ENCODE assay signal across 8 mouse cellular contexts in the genomic region with DNA sequence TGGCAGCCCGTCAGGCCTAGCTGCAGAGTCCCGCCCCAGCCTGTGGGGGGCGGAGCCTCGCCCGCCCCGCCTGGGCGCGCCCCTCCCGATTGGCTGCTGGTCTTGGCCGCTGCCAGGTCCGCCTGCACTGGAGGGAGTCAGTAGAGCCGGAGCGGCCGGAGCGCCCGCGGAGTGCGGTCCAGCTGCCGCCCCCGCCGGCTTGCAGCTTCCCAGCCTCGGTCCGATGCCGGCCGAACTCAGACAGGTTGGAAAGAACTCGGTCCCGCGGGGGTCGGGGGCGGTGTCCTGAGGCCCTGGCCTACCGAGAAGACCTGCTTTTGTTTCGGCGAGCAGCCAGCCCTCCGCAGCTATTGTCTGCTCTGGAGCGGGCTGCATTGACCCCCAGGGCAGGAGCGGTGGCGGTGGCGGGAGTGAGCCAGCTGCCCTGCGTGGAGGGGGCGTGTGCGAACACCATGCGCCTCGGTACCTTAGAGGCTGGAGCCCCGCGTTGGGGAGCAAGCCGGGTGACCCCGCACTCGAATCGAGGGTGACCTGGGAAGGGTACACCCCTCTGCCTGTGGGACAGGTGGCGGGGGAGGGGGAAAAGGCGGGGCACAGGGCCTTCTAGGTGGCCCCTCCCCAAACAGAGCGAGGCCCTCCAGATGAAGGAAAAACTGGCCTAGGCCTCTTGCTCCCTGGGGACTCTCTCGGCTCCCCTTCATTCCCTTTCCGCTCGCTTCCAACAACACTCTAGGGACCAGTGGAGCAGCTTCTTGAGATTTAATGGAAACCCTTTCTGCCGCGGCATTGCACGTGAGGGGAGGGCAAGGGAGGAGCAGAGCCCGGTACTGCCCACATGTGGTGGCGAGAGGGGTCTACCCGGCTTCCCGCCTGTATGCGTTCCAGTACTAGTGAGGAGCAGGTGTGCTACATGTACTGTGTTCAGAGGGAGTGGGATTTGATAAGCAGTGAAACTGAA. TPM values are rescaled to one million over a fixed set of nuclear protein-coding genes. Genes with fewer than 3 reads are reported as not detected.
DNase-seq lines count a peak whose midpoint lies in the region; ATAC-seq and TF ChIP-seq lines count a peak whose summit lies in the region.

No protein-coding gene starts in this region.

- TF ChIP-seq POLR2A in CH12.LX (IDR thresholded peaks at IDR 0.05; ENCODE audit: low read depth, low read length), result peak; percentile 65
- TF ChIP-seq POLR2A in lung, adult 2 months (IDR thresholded peaks at IDR 0.05; ENCODE audit: borderline replicate concordance, extremely low read depth, low read depth, low read length), result peak; percentile 75; the same call in 1 of the 2 replicates

- no peaks in the 10 kb centered on the region for H3K79me2 ChIP-seq in CH12.LX (replicated peaks; ENCODE audit: control insufficient read depth, extremely low read depth, insufficient read depth, poor library complexity, severe bottlenecking)

- in situ Hi-C loops in CH12.LX (cut with MboI; ENCODE audit: low pct_ligation_motif_present, low pct_unique_long_range_greater_than_20kb, low sequenced_read_pairs), result no loop called here

- peaks cover 0 to 5% of the 10 kb centered on the region in 2 experiments for H3K36me3 ChIP-seq in CH12.LX (replicated peaks in 1 of 2; ENCODE audit: control insufficient read depth in 1 of 2, insufficient read depth in 1 of 2, low read length in 1 of 2)
- H3K36me3 ChIP-seq in heart, postnatal 0 days (replicated peaks; ENCODE audit: control insufficient read depth, insufficient read depth, low read length), result peaks cover 12% of the 10 kb centered on the region
- H3K36me3 ChIP-seq in neural tube, embryonic 14.5 days (ENCODE audit: control insufficient read depth, insufficient read depth, low read length), result peaks cover 8% of the 10 kb centered on the region

- TF ChIP-seq EP300 in CH12.LX (IDR thresholded peaks at IDR 0.05; ENCODE audit: low read length), result no peak
- TF ChIP-seq EP300 in heart, postnatal 0 days (IDR thresholded peaks at IDR 0.05; ENCODE audit: low read depth), result peak; percentile 56; the same call in 1 of the 2 replicates

- H3K4me2 ChIP-seq in CH12.LX (ENCODE audit: insufficient read depth, low read depth, poor library complexity, severe bottlenecking), result peak overlapping the region; percentile 97
- peak overlapping the region; percentile 97 for H3K4me2 ChIP-seq in heart, postnatal 0 days (ENCODE audit: low read depth, low read length)
- peak overlapping the region; percentile 90 for H3K4me2 ChIP-seq in neural tube, embryonic 14.5 days (ENCODE audit: low read depth, low read length)

- no peaks in the 10 kb centered on the region for H3K9me3 ChIP-seq in CH12.LX (replicated peaks; ENCODE audit: low read length)
- H3K9me3 ChIP-seq in heart, postnatal 0 days (replicated peaks; ENCODE audit: control insufficient read depth, low read length), result no peaks in the 10 kb centered on the region
- H3K9me3 ChIP-seq in neural tube, embryonic 14.5 days (ENCODE audit: control insufficient read depth, low read length), result no peaks in the 10 kb centered on the region

- under 1% methylated on average over 63 of the region's 63 CpGs for WGBS in heart, postnatal 0 days
- WGBS in lung, adult 2 months, result 1% methylated on average over 63 of the region's 63 CpGs
- under 1% methylated on average over 63 of the region's 63 CpGs for WGBS in neural tube, embryonic 14.5 days

- no peak overlapping the region for H3K27ac ChIP-seq in CH12.LX (ENCODE audit: insufficient read depth, low read depth)
- H3K27ac ChIP-seq in brown adipose tissue, adult 24 weeks (replicated peaks; ENCODE audit: low read depth, low read length), result no peak overlapping the region
- peak overlapping the region; percentile 92 for H3K27ac ChIP-seq in heart, postnatal 0 days (ENCODE audit: low read depth)
- H3K27ac ChIP-seq in neural tube, embryonic 14.5 days (ENCODE audit: low read depth, low read length), result peak overlapping the region; percentile 86

- H3K9ac ChIP-seq in CH12.LX (ENCODE audit: insufficient read depth, low read depth), result peak overlapping the region; percentile 61
- H3K9ac ChIP-seq in heart, postnatal 0 days (replicated peaks; ENCODE audit: low read depth, low read length), result peak overlapping the region; percentile 71
- H3K9ac ChIP-seq in neural tube, embryonic 14.5 days (replicated peaks; ENCODE audit: low read depth, low read length), result peak overlapping the region; percentile 82

- peak; percentile 79 for ATAC-seq in heart, postnatal 0 days (ENCODE audit: insufficient read depth, low read depth)
- peak; percentile 82 for ATAC-seq in neural tube, embryonic 14.5 days (ENCODE audit: low read depth)

- dilution Hi-C loops in CH12.LX (cut with MboI; ENCODE audit: extremely low pct_ligation_motif_present, extremely low pct_unique_long_range_greater_than_20kb, low sequenced_read_pairs), result no loop called here

- H3K4me1 ChIP-seq in CH12.LX (ENCODE audit: control insufficient read depth in 1 of 2, insufficient read depth in 2 of 2), result peaks cover 20 to 44% of the 10 kb centered on the region in 2 experiments
- no peaks in the 10 kb centered on the region for H3K4me1 ChIP-seq in brown adipose tissue, adult 24 weeks (ENCODE audit: control insufficient read depth, insufficient read depth, insufficient read length, low read length)
- peaks cover 43% of the 10 kb centered on the region for H3K4me1 ChIP-seq in heart, postnatal 0 days (ENCODE audit: control insufficient read depth, insufficient read depth)
- peaks cover 20% of the 10 kb centered on the region for H3K4me1 ChIP-seq in lung, adult 2 months (ENCODE audit: control insufficient read depth, insufficient read depth, low read length)
- H3K4me1 ChIP-seq in neural tube, embryonic 14.5 days (ENCODE audit: control insufficient read depth, insufficient read depth, low read length), result peaks cover 54% of the 10 kb centered on the region

- H3K27me3 ChIP-seq in CH12.LX (replicated peaks), result peaks cover 15% of the 10 kb centered on the region
- H3K27me3 ChIP-seq in heart, postnatal 0 days (ENCODE audit: control insufficient read depth, insufficient read depth, low read length), result no peaks in the 10 kb centered on the region
- H3K27me3 ChIP-seq in neural tube, embryonic 14.5 days (ENCODE audit: control insufficient read depth, insufficient read depth, low read length), result no peaks in the 10 kb centered on the region

- peak; percentile 26 for TF ChIP-seq RAD21 in CH12.LX (IDR thresholded peaks at IDR 0.05; ENCODE audit: low read depth, low read length)

- peak overlapping the region; percentile 56 to 75 (median 58) for H3K4me3 ChIP-seq in CH12.LX (replicated peaks in 1 of 3; ENCODE audit: low read depth in 2 of 3, low read length in 2 of 3, poor library complexity in 1 of 3)
- H3K4me3 ChIP-seq in brown adipose tissue, adult 24 weeks (ENCODE audit: insufficient read depth, low read depth, low read length), result peak overlapping the region; percentile 71
- H3K4me3 ChIP-seq in heart, postnatal 0 days (ENCODE audit: low read depth, low read length), result peak overlapping the region; percentile 73
- peak overlapping the region; percentile 79 for H3K4me3 ChIP-seq in lung, adult 2 months (replicated peaks; ENCODE audit: extremely low read depth, low read depth, low read length)
- peak overlapping the region; percentile 74 for H3K4me3 ChIP-seq in neural tube, embryonic 14.5 days (ENCODE audit: low read depth, low read length)

- DNase-seq in CH12.LX (ENCODE audit: extremely low read depth), result peak; percentile 82
- DNase-seq in fibroblast of lung, adult 2 months (ENCODE audit: low read depth), result peak; percentile 75
- peak; percentile 81 for DNase-seq in heart, postnatal 0 days (ENCODE audit: low spot score)
- DNase-seq in kidney, postnatal 25 days, result peak; percentile 90 to 95
- peak; percentile 87 for DNase-seq in lung, adult 2 months
- DNase-seq in thymus, adult 18-20 months, result peak; percentile 83

- peak in 1 of 2 experiments; percentile 67; a peak in 2 of 4 replicates for TF ChIP-seq CTCF in CH12.LX (conservative IDR thresholded peaks at IDR 0.05 in 1 of 2, IDR thresholded peaks at IDR 0.05 in 1 of 2; ENCODE audit: low read depth in 2 of 2, low read length in 2 of 2)
- TF ChIP-seq CTCF in heart, postnatal 0 days (IDR thresholded peaks at IDR 0.05; ENCODE audit: low read depth), result peak; percentile 65
- 0 out of 2 replicates have a peak, but pooled peaks have one; percentile 30 for TF ChIP-seq CTCF in lung, adult 2 months (IDR thresholded peaks at IDR 0.05; ENCODE audit: insufficient read depth, low read length)

RNA-seq across cellular contexts. Expression of gene Txnrd2, which starts 33.4 kb away (rescaled TPM):
- total RNA-seq in CH12.LX (2012; rRNA removed) (19.4 and 22.0 TPM in 2 replicates), CH12.LX (2014; rRNA removed) (14.6 and 15.1 TPM in 2 replicates)
- 24.1 and 32.2 TPM in 2 replicates for polyA plus RNA-seq in CH12.LX (2012; ENCODE audit: insufficient read length, low read depth)
- polyA plus RNA-seq in brown adipose tissue, adult 24 weeks (2012; ENCODE audit: insufficient read depth, insufficient read length, missing spikeins), result 77.6 and 92.5 TPM in 2 replicates
- total RNA-seq in heart, postnatal 0 days (2014; rRNA removed; ENCODE audit: low replicate concordance), result 12.7 and 14.7 TPM in 2 replicates
- polyA plus RNA-seq in heart, postnatal 0 days (2015; fragmentation: Nextera tagmentation; extraction: Ambion mirVana), result 40.0 and 41.2 TPM in 2 replicates
- 11.7 and 19.4 TPM in 2 replicates for polyA plus RNA-seq in lung, adult 2 months (2012; rRNA removed)
- 21.3 and 25.4 TPM in 2 replicates for polyA plus RNA-seq in neural tube, embryonic 14.5 days (2014; fragmentation: Nextera tagmentation; extraction: Ambion mirVana)

RNA-seq across cellular contexts. Expression of gene Comt, which starts 33.9 kb away (rescaled TPM):
- total RNA-seq in CH12.LX (2012; rRNA removed) (81.3 and 84.8 TPM in 2 replicates), CH12.LX (2014; rRNA removed) (91.6 and 98.9 TPM in 2 replicates)
- polyA plus RNA-seq in CH12.LX (2012; ENCODE audit: insufficient read length, low read depth), result 69.7 and 74.0 TPM in 2 replicates
- polyA plus RNA-seq in brown adipose tissue, adult 24 weeks (2012; ENCODE audit: insufficient read depth, insufficient read length, missing spikeins), result 452 and 497 TPM in 2 replicates
- total RNA-seq in heart, postnatal 0 days (2014; rRNA removed; ENCODE audit: low replicate concordance), result 160 and 168 TPM in 2 replicates
- polyA plus RNA-seq in heart, postnatal 0 days (2015; fragmentation: Nextera tagmentation; extraction: Ambion mirVana), result 155 and 158 TPM in 2 replicates
- polyA plus RNA-seq in lung, adult 2 months (2012; rRNA removed), result 159 and 171 TPM in 2 replicates
- 102 and 103 TPM in 2 replicates for polyA plus RNA-seq in neural tube, embryonic 14.5 days (2014; fragmentation: Nextera tagmentation; extraction: Ambion mirVana)

RNA-seq across cellular contexts. Expression of gene Arvcf, which starts 44.8 kb away (rescaled TPM):
- total RNA-seq in CH12.LX (2012; rRNA removed), result 2.9 and 7.5 TPM in 2 replicates
- total RNA-seq in CH12.LX (2014; rRNA removed), result 1.1 and 3.3 TPM in 2 replicates
- polyA plus RNA-seq in CH12.LX (2012; ENCODE audit: insufficient read length, low read depth), result 3.5 and 3.9 TPM in 2 replicates
- polyA plus RNA-seq in brown adipose tissue, adult 24 weeks (2012; ENCODE audit: insufficient read depth, insufficient read length, missing spikeins), result 3.8 and 4.7 TPM in 2 replicates
- total RNA-seq in heart, postnatal 0 days (2014; rRNA removed; ENCODE audit: low replicate concordance), result 62.1 and 95.5 TPM in 2 replicates
- polyA plus RNA-seq in heart, postnatal 0 days (2015; fragmentation: Nextera tagmentation; extraction: Ambion mirVana), result 22.5 and 22.6 TPM in 2 replicates
- 49.9 and 53.7 TPM in 2 replicates for polyA plus RNA-seq in lung, adult 2 months (2012; rRNA removed)
- 60.2 and 73.5 TPM in 2 replicates for polyA plus RNA-seq in neural tube, embryonic 14.5 days (2014; fragmentation: Nextera tagmentation; extraction: Ambion mirVana)

RNA-seq across cellular contexts. Expression of gene Tango2, which starts 44.8 kb away (rescaled TPM):
- total RNA-seq in CH12.LX (2012; rRNA removed) (9.6 and 11.2 TPM in 2 replicates), CH12.LX (2014; rRNA removed) (3.1 and 3.8 TPM in 2 replicates)
- 10.8 and 13.2 TPM in 2 replicates for polyA plus RNA-seq in CH12.LX (2012; ENCODE audit: insufficient read length, low read depth)
- polyA plus RNA-seq in brown adipose tissue, adult 24 weeks (2012; ENCODE audit: insufficient read depth, insufficient read length, missing spikeins), result 23.5 and 26.3 TPM in 2 replicates
- 55.3 and 56.9 TPM in 2 replicates for total RNA-seq in heart, postnatal 0 days (2014; rRNA removed; ENCODE audit: low replicate concordance)
- 65.8 and 69.0 TPM in 2 replicates for polyA plus RNA-seq in heart, postnatal 0 days (2015; fragmentation: Nextera tagmentation; extraction: Ambion mirVana)
- 35.1 and 36.1 TPM in 2 replicates for polyA plus RNA-seq in lung, adult 2 months (2012; rRNA removed)
- polyA plus RNA-seq in neural tube, embryonic 14.5 days (2014; fragmentation: Nextera tagmentation; extraction: Ambion mirVana), result 99.8 and 114 TPM in 2 replicates

Comparison
In these comparisons a context has a peak if more than half of its experiments do, and no peak if none do; other contexts are left out.
1. H3K27ac ChIP-seq: peak in heart, postnatal 0 days (single experiment) and neural tube, embryonic 14.5 days (single experiment); none in CH12.LX (single experiment) and brown adipose tissue, adult 24 weeks (single experiment).
2. Peak in every context shown above with its lines, with median percentiles within 50 percentile points of each other: DNase-seq, H3K4me2 ChIP-seq, H3K4me3 ChIP-seq and H3K9ac ChIP-seq.